Mouse (Mus musculus): ENCODE data around the gene Olfr522.

DNA sequence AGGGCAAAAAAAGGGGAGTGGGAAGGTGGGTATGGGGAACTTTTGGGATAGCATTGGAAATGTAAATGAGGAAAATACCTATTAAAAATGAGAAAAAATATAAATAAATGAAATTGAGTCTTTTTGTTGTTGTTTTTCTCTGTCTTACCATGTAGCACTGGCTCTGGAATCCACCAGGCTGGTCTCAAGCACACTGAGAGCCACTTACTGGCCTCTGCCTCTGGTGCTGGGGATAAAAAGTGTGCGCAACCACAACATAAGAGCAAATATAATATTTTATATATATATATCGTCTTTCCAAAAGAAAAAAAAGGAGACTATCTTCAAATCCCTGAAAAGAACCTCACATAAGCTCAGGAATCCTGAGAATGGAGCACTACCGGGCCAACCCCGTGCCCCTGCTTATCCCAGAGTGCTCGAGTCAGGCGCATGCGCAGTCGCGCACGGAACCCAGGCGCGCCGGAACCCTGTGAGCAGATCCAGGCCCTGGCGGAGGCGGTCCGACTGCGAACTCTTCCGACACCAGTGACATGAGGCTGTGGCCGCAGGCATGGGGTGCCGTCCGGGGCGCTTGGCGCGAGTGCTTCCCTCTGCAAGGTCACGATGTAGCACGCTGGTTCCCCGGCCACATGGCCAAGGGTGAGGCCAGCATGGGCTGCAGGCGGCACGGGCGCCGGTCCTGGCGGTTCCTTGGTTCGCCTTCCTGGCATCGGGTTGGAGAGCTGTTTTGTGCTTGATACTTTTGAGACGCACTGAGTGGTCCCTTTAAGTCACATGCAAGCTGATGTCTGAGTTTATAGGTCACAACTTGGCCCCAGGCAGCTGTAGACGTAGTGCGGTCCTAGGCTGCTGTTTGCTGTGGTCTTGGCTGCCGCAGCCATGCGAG, 27.2 kb downstream of the Olfr522 start, which contains the start of gene Mtg1:
- TF ChIP-seq CTCF (IDR thresholded peaks at IDR 0.05; ENCODE audit: control insufficient read depth, insufficient read depth, low read length), result no peak
- peak; percentile 89; the same call in 1 of the 2 replicates for TF ChIP-seq POLR2A (IDR thresholded peaks at IDR 0.05; ENCODE audit: borderline replicate concordance, control insufficient read depth, low read depth, low read length)

Data from bone marrow, adult 2 months (tissue).